1 mouse cellular context compared by ENCODE assay signal in the genomic region with DNA sequence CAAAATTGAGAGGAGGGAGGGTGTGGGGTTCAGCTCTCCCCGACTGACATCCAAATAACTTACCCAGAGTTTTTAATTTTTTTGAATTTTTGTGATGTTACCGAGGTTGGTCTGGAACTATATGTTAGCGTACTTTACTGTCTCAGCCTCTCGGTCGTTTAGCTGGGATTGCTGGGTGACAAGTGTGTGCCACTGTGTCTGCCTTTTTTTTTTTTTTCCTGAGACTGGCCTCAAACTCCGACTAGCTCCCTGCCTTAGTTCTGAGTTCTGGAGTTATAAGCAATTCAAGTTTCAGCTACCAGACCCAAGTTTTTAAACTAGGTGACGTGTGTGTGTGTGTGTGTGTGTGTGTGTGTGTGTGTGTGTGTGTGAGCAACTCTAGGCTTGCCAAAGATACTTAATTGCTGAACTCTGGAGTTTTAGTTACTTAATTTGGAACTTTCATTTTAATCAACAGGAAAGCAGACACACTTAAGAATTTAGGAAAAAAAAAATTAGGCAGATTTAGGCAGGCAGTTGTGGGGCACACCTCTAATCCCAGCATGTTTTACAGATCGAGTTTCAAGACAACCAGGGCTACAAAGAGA.
A peak's percentile ranks its signal among the peaks of the same experiment; 100 is the strongest.
TF ChIP-seq lines count a peak whose summit lies in the region.

No protein-coding gene starts in this region.

TF ChIP-seq in MEL, 35 proteins besides CTCF, POLR2A, EP300 and RAD21 (continued from another document):
- TF ChIP-seq CHD1 (IDR thresholded peaks at IDR 0.05; ENCODE audit: low read depth, low read length), result no peak; the same call in 1 of the 2 replicates
- no peak for TF ChIP-seq ZMIZ1 (IDR thresholded peaks at IDR 0.05; ENCODE audit: low read depth, low read length)
- TF ChIP-seq CHD2 (IDR thresholded peaks at IDR 0.05; ENCODE audit: low read length), result no peak
- peak; percentile 67; the same call in 1 of the 2 replicates for TF ChIP-seq ZNF384 (IDR thresholded peaks at IDR 0.05; ENCODE audit: low read depth, low read length)
- no peak for TF ChIP-seq SMC3 (IDR thresholded peaks at IDR 0.05; ENCODE audit: low read depth, low read length)
- no peak; the same call in 1 of the 2 replicates for TF ChIP-seq MXI1 (IDR thresholded peaks at IDR 0.05; ENCODE audit: low read depth, low read length)
- 0 out of 2 replicates have a peak, but pooled peaks have one; percentile 24 for TF ChIP-seq MAZ (IDR thresholded peaks at IDR 0.05; ENCODE audit: low read depth, low read length)
- TF ChIP-seq RCOR1 (IDR thresholded peaks at IDR 0.05; ENCODE audit: low read depth, low read length), result no peak
- TF ChIP-seq ZC3H11A (IDR thresholded peaks at IDR 0.05; ENCODE audit: low read depth, low read length), result no peak
- no peak for TF ChIP-seq HCFC1 (IDR thresholded peaks at IDR 0.05; ENCODE audit: low read depth, low read length)
- no peak for TF ChIP-seq GATA1 (IDR thresholded peaks at IDR 0.05; ENCODE audit: low read depth, low read length)
- TF ChIP-seq MEF2A (IDR thresholded peaks at IDR 0.05; ENCODE audit: extremely low read depth, insufficient replicate concordance, low read depth, low read length, poor library complexity, severe bottlenecking), result no peak
- no peak for TF ChIP-seq ETS1 (IDR thresholded peaks at IDR 0.05; ENCODE audit: low read depth, low read length)
- TF ChIP-seq MAFK (IDR thresholded peaks at IDR 0.05; ENCODE audit: borderline replicate concordance, low read depth, low read length), result no peak
- TF ChIP-seq TCF12 (IDR thresholded peaks at IDR 0.05; ENCODE audit: low read depth, low read length), result no peak
